Mouse (Mus musculus) embryonic fibroblast, embryonic 13.5 days (primary cell): ENCODE data around the gene Reg1.
"Not testable (repeated sequence)": the region's sequence is repeated elsewhere in the genome, so short reads cannot be mapped to it uniquely, and the experiment has no call there.

Experiments
- CTCF ChIP-seq: IDR thresholded peaks from 2 replicates; pipeline ENCODE4 v1.5.1; 2011; ENCODE audit warnings: mild to moderate bottlenecking, control low read depth, low read length, moderate library complexity, borderline replicate concordance; ENCODE audit not compliant: insufficient read depth
- POLR2A ChIP-seq: IDR thresholded peaks from 2 replicates; pipeline ENCODE4 v1.6.1; 2011; ENCODE audit warnings: low read depth, mild to moderate bottlenecking, control low read depth, low read length, moderate library complexity

GRCm38 (mm10) chr6:78422411-78422810 lies at the start of gene Reg1:
- TF ChIP-seq CTCF, POLR2A: not testable (repeated sequence)
